Mouse (Mus musculus) ES-Bruce4 (cell line): Measurements from ENCODE around the gene A530032D15Rik.
"Not testable (repeated sequence)": the region's sequence is repeated elsewhere in the genome, so short reads cannot be mapped to it uniquely, and the experiment has no call there.

Source experiments
- CTCF ChIP-seq: IDR thresholded peaks from one replicate; pipeline ENCODE4 v1.8.1; 2011; ENCODE audit warnings: low read depth, low read length
- EP300 ChIP-seq: IDR thresholded peaks from 2 replicates; pipeline ENCODE4 v1.6.1; 2011; ENCODE audit warnings: low read depth, low read length; ENCODE audit not compliant: insufficient read depth
- POLR2A ChIP-seq: IDR thresholded peaks from one replicate; pipeline ENCODE4 v1.8.1; 2011; ENCODE audit warnings: low read length; ENCODE audit not compliant: insufficient read depth

DNA sequence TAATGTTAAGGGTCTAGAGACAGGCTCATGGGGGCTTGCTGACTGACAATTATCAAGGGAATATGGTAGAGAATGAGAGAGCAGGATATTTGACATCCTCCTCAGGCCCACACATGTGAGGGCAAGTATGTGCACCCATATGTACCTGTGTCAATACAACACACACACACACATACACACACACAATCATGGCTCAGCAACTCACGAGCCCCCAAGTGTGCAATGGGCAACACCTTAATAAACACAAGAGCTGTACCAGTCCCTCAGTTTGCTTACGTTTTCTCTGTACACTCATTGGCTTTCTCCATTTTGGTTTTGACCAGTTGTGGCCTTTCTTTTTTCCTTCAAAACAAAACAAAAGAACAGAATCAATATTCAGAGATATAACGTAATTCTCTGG is 24.9 kb downstream of the A530032D15Rik start:
- not testable (repeated sequence) for TF ChIP-seq CTCF, POLR2A, EP300
